9 mouse cellular contexts compared by ENCODE assay signal in the genomic region with DNA sequence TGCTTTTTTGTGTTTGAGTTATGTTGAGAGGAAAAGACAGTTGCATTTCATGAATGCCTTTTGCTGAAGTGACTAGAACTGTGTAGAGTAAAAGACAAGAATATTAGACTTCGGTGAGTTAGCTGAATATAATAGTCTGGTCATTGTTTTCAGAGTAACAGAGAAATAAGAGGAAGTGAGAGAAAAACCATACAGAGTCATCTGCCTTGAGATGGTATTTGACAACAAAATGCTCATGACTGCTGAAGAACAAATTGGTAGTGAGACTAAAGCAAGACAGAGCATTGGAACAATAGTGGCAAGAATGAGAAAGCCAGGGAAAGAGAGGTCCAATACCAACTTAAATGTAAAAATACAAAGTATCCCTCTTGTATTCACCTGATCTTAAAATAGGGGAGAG. TPM values are rescaled to one million over a fixed set of nuclear protein-coding genes. Genes with fewer than 3 reads are reported as not detected.
A peak's percentile ranks its signal among the peaks of the same experiment; 100 is the strongest.
DNase-seq lines count a peak whose midpoint lies in the region; ATAC-seq lines count a peak whose summit lies in the region.
"Had no signal": no experiment of that assay in that cellular context is flagged by ENCODE, and none has a peak within 500 bp of the region (broad histone marks: within the 10 kb centered on the region; RNA-seq: fewer than 3 reads in every experiment).

No protein-coding gene starts in this region.

- peaks cover 7% of the 10 kb centered on the region; the same call in 1 of the 2 replicates for H3K4me1 ChIP-seq in neural tube, embryonic 11.5 days (ENCODE audit: control insufficient read depth, insufficient read depth, low read length)
- H3K4me1 ChIP-seq in hindbrain, embryonic 10.5 days (replicated peaks) = peaks cover 25% of the 10 kb centered on the region

- H3K9me3 ChIP-seq in neural tube, embryonic 11.5 days (ENCODE audit: control insufficient read depth, low read length) = no peaks in the 10 kb centered on the region
- H3K9me3 ChIP-seq in hindbrain, embryonic 10.5 days = no peaks in the 10 kb centered on the region

- H3K27me3 ChIP-seq in neural tube, embryonic 11.5 days (ENCODE audit: control insufficient read depth, insufficient read depth, low read length) = no peaks in the 10 kb centered on the region
- no peaks in the 10 kb centered on the region for H3K27me3 ChIP-seq in hindbrain, embryonic 10.5 days (ENCODE audit: insufficient read depth, poor library complexity, severe bottlenecking)

- ATAC-seq in neural tube, embryonic 11.5 days (ENCODE audit: insufficient read depth, low FRiP score, low TSS enrichment) = no peak
- ATAC-seq: inflammation-experienced regulatory T-cells, adult 6 months had no signal

- peak overlapping the region; percentile 78 for H3K4me2 ChIP-seq in neural tube, embryonic 11.5 days (ENCODE audit: low read depth)

- WGBS in neural tube, embryonic 11.5 days = 90% methylated on average over 1 of the region's 1 CpGs
- 91% methylated on average over 1 of the region's 1 CpGs for WGBS in hindbrain, embryonic 10.5 days
- 5% methylated on average over 1 of the region's 1 CpGs for WGBS in macrophage (ENCODE audit: missing documents)

- H3K79me2 ChIP-seq in macrophage (ENCODE audit: inconsistent target) = peaks cover 78% of the 10 kb centered on the region

- H3K9ac ChIP-seq in neural tube, embryonic 11.5 days (ENCODE audit: low read length) = no peak overlapping the region

- no peaks in the 10 kb centered on the region for H3K36me3 ChIP-seq in neural tube, embryonic 11.5 days (ENCODE audit: control insufficient read depth, insufficient read depth, low read length)
- peaks cover 11% of the 10 kb centered on the region for H3K36me3 ChIP-seq in hindbrain, embryonic 10.5 days
- H3K36me3 ChIP-seq in macrophage (ENCODE audit: inconsistent target) = peaks cover 14% of the 10 kb centered on the region

- peak overlapping the region; percentile 72 for H3K4me3 ChIP-seq in neural tube, embryonic 11.5 days (ENCODE audit: low read depth, low read length)
- H3K4me3 ChIP-seq in hindbrain, embryonic 10.5 days = peak overlapping the region; percentile 91
- H3K4me3 ChIP-seq in macrophage (ENCODE audit: inconsistent target) = peak overlapping the region; percentile 80

- no peak overlapping the region for H3K27ac ChIP-seq in neural tube, embryonic 11.5 days (ENCODE audit: low read depth, low read length)
- H3K27ac ChIP-seq in hindbrain, embryonic 10.5 days = peak overlapping the region; percentile 100; the same call in 1 of the 2 replicates
- peak overlapping the region; percentile 92 for H3K27ac ChIP-seq in macrophage

- DNase-seq in neural tube, embryonic 11.5 days (ENCODE audit: low spot score) = no peak
- DNase-seq in neural tube, embryonic 10.5 days (ENCODE audit: extremely low spot score, low spot score) = no peak
- DNase-seq in hindbrain, embryonic 10.5 days (ENCODE audit: low spot score) = no peak
- DNase-seq in Muller cell, postnatal 12 days (ENCODE audit: inconsistent ontology term) = no peak
- no peak for DNase-seq in adrenal gland, postnatal 10 days
- no peak for DNase-seq in T-cell, adult 2 months (ENCODE audit: low spot score)
- DNase-seq in lung, postnatal 4 days = no peak

RNA-seq across cellular contexts. Expression of gene Gstcd, which starts 1.1 kb away (rescaled TPM):
- polyA plus RNA-seq in neural tube, embryonic 11.5 days (2014; fragmentation: Nextera tagmentation; extraction: Ambion mirVana) = 9.7 and 11.0 TPM in 2 replicates
- 9.0 and 9.8 TPM in 2 replicates for polyA plus RNA-seq in hindbrain, embryonic 10.5 days (2016; fragmentation: Nextera tagmentation; extraction: Ambion mirVana)
- total RNA-seq in macrophage (2018; cell fraction: chromatin; rRNA removed) = 10 to 100 TPM in 24 of 26 experiments, 1 to 10 TPM in 2; 8.5 to 35.6 (median 14.8) TPM
- 1 to 10 TPM; 2.2 to 4.1 (median 3.1) TPM for total RNA-seq in macrophage (2018; cell fraction: cytosol; rRNA removed)
- 10 to 100 TPM in 14 of 26 experiments, 1 to 10 TPM in 12; 5.8 to 32.2 (median 10.2) TPM for total RNA-seq in macrophage (2018; cell fraction: nucleus; rRNA removed)
- polyA plus RNA-seq in macrophage (2018) = 1.5 to 7.2 TPM (median 2.4 TPM) in 3 replicates
- total RNA-seq in adrenal gland, postnatal 10 days (2021) = 10 to 100 TPM; 12.8 to 15.8 TPM

RNA-seq across cellular contexts. Expression of gene Ints12, which starts 1.3 kb away (rescaled TPM):
- polyA plus RNA-seq in neural tube, embryonic 11.5 days (2014; fragmentation: Nextera tagmentation; extraction: Ambion mirVana) = 23.8 and 24.1 TPM in 2 replicates
- 23.2 and 24.5 TPM in 2 replicates for polyA plus RNA-seq in hindbrain, embryonic 10.5 days (2016; fragmentation: Nextera tagmentation; extraction: Ambion mirVana)
- 10 to 100 TPM; 12.1 to 51.2 (median 25.7) TPM for total RNA-seq in macrophage (2018; cell fraction: chromatin; rRNA removed)
- total RNA-seq in macrophage (2018; cell fraction: cytosol; rRNA removed) = 10 to 100 TPM; 17.7 to 41.2 (median 25.6) TPM
- total RNA-seq in macrophage (2018; cell fraction: nucleus; rRNA removed) = 10 to 100 TPM; 19.7 to 44.0 (median 31.2) TPM
- polyA plus RNA-seq in macrophage (2018) = 14.7 to 30.8 TPM (median 16.7 TPM) in 3 replicates
- total RNA-seq in adrenal gland, postnatal 10 days (2021) = 10 to 100 TPM; 12.2 to 12.6 TPM
